Mouse (Mus musculus): ENCODE data around the gene Sync.

Gene Sync

DNA sequence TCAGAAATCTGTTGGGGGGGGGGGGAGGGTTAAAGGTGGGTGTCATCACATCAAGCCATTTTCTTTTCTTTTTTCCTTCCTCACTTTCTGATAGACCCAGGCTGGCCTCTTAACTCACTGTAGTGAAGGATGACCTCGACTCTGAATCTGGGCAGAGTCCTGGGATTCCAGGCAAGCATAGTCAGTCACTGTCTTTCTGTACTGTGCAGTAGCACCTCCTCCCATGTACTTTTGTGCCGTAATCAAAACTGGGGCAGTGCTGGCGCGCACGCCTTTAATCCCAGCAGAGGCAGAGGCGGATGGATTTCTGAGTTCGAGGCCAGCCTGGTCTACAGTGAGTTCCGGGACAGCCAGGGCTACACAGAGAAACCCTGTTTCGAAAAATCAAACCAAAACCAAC is 16.4 kb downstream of the Sync start:
- DNase-seq (ENCODE audit: low spot score): no peak

DNA sequence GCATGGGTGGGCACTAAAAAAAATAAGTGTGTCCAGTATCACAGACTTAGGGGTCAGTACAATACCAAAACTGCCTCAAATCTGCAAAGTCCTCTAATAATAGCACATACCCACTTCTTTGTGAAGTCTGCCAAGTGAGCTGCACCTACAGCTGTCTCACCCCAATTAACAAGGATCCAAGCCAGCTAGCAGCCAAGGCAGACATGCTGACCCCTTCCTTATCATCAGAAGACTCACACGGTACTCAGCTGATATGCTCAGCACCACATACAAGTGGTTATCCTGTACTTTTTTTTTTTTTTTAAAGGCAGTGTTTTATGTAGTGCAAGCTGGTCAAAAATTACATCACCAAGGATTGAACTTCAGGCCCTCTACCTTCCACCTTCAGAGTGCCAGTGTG is 16.9 kb downstream of the Sync start:
- DNase-seq (ENCODE audit: low spot score): no peak

DNA sequence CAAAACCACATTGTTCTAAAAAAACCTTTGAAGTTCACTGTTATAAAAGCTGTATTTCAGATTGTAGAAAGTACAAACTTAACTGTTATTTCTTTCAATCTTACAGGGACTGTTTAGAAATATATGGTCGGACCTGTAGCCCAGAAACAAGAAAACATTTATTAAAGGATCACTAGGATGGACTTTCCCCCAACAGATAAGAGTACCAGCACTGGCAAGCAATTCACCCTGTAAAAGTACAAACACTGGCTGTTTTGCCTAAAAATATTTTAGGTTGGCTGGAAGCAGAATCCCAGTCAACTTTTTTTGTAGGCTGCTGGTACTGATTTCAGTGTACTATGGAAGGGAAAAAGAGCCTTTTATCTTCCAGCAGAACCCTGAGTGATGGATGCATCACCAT is 20.5 kb downstream of the Sync start:
- DNase-seq (ENCODE audit: low spot score): no peak

DNA sequence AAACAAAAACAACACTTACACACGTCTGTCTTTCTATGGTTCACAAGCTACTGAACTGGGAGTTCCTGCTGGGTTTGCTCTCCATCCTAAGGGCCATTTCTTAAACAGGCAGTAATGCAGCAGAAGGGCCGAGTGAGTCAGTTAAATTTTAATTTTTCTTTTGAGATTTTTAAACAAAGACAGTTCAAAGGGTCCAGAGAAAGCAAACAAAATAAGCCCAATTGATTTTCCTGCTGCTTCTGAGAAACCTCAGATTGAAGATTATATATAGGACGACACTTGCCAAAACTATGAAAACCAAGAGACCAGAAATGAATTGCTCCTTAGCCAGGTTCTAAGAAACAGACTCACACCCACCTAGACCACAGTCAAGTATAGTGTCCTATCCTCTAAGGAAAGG is 26.5 kb downstream of the Sync start:
- no peak for DNase-seq (ENCODE audit: low spot score)

DNA sequence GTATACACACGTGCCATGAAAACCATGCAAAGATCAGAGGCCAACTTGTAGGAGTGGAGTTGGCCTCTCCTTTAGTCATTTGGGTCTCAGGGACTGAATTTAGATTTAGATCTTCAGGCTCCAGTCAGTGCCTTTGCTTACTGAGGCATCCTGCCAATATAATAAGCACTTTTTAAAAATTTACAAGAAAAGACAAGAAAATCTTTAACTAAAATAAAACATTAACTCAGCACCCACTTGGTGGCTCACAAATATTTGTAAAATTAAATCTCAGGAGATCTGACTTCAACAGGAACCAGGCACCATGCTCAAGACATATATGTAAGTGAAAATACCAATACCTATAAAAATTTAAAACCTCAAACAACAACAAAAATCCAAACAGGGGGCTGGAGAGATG is 33.5 kb downstream of the Sync start:
- DNase-seq (ENCODE audit: low spot score): no peak

DNA sequence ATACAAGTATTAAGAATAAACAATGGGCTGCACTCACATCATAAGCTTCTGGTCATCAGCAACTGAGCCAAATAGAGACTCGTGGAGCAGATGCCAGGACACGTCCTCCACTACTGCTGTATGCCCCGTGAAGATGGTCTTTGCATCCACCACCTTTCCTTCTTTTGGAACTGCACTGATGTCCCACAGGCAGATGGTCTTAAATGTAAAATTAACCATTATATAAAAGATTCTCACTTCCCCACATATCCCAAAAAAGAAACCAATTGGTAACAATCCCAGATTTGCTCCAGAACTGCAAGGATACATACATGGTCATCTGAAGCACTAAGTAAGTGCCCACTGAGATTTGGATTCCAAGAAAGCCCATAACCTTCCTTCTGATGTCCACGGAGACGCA is 34.6 kb downstream of the Sync start:
- DNase-seq (ENCODE audit: low spot score): no peak

DNA sequence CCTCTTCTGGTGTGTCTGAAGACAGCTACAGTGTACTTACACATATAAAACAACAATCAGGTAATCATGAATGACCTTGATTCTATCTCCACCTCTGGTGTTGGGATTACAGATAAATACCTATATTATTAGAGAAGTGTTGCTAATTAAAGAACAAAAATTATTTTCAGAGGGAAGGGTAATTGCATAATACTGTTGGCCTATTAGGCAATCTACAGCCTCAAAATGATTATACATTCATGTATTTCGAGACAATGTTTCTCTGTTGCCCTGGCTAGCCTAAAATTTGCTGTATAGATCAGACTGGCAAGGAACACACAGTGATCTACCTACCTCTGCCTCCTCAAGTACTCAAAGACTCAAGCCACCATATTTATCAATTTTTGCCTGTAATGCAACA is 36.1 kb downstream of the Sync start:
- no peak for DNase-seq (ENCODE audit: low spot score)

DNA sequence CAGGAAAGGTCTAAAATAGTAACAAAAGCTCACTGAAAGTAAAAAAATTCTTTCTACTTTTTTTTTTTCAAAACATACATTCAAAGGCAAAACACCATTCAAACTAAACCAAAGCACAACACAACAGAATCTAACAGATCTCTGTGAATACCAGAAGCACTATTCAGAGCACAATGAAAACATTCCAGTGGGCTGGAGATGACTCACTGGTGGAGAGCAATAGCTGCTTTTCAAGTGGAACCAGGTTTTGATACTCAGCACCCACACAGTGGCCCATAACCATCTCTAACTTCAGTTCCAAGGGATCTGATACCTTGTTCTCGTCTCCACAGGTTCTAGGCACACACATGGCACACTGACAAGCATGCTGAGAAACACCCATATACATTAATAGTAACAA is 37.3 kb downstream of the Sync start:
- no peak for DNase-seq (ENCODE audit: low spot score)

DNA sequence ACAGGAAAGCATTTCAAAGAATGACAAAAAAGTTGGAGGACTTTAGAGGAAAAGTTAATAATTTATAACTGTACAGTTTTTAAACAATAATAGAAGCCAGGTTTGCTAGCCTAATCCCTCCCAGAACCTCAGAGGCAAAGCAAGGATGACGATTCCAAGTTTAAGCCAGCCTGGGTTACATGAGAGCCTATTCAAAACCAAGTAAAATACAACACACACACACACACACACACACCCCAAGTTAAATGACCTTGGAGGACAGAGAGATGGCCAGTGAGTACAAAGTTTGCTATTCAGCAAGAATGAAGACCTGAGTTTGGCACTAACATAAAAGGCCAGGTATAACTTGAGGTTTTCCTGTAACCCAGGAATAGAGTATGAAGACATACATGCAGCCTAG is 38.8 kb downstream of the Sync start:
- no peak for DNase-seq (ENCODE audit: low spot score)

DNA sequence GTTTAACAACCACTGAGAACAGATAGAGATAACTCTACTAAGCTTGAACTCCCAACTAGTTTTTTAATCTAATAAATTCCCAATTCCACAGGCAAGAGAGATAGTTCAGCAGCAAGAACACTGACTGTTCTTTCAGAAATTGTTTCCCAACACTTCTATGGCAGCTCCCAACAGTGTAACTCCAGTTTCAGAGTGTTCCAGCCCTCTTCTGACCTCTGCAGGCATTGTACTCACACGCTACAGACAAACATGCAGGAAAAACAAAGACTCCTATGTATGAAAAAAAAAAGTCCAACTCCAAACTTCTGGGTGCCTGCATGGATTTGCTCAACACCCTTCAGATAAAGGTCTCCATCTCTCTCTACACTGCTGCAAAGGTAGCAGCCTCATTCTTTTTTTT is 45.4 kb downstream of the Sync start:
- no peak for DNase-seq (ENCODE audit: low spot score)

DNA sequence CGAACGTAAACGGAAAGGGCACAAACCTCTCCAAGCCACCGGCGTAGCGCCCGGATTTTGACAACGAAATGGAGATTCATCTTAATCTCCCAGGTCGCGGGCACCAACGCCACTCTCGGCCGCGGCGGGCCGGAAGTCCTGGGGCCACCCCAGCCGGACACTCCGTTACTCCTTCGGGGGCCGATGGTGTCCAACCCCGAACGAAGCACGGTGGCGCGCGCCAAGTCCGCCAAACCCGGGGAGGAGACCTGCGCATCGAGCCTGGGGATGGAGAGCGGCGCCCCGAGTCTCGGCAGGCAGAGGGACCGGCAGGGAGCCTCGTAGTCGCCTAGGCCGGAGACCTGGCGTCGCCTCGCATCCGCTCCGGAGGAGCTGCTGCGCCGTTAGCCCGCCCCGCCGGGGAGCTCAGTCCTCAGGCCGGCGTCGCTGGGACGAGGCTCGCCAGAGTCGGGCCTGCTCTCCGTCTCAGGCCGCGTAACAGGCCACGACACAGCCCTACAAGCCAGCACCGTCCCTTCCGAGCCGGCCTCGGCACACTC is 47.3 kb downstream of the Sync start:
- no peak for DNase-seq (ENCODE audit: low spot score)

DNA sequence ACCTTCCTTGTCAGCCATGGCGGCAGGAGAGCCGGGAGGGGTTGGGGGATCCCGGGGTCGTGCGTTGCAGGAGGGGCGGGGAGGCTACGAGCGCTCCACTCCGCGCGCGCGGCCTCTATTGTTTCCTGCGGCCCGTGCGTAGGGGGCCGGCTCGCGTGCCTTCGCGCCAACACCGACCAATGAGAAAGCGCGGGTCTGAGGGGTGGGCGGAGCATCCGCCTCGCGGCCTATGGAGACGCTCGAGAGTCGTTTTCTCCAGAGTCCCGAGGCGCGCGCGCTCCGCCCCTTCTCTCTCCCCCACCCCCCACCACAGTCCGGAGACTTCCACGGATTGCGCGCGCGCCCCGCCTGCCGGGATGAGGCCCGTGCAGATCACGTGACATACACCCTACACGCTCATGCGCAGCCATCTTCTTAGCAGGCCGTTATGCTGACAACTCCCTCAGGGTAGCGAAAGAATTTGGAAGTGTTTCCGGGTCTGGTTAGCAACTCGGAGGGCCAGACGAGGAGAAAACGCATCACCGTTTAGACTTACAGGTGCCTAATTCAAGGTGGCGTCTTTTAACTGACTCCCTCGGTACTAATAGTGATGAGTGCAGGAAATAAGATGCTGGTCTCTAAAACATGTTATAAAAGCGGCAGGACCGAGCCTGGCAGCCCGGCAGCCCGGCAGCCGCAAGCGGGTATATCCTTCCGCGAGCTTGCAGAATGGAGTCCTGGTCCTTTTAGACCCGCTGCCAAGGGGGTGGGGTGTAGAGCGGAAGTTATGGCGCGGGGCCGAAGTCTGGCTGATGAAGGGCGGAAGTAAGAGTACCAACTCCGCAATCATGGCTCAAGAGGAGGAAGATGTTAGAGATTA is 48.0 kb downstream of the Sync start, which contains the start of the genes Rbbp4 and Zbtb8os:
Gene Rbbp4 (minus strand): TSS at position 155 of the 859 bp plus-strand sequence.
Gene Zbtb8os (plus strand): TSS at position 480 of the 859 bp plus-strand sequence.
- DNase-seq (ENCODE audit: low spot score): peak; percentile 90

DNA sequence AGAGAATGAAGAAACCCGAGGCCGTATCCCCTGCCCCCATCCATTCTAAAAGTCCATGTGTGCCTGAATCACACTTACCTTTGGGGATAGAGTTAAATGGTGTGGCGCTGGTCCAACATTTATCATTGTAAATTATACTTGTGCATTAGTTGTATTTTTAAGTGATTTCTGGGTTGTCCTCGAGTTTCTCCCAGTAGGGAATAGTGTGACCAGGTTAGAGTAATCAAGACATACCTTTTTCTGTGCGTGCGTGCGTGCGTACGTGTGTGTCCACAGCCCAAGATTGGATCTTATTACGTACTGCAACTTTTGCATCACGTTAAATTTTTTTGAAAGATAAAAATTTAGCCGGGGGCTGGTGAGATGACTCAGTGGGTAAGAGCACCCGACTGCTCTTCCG is 48.9 kb downstream of the Sync start:
- no peak for DNase-seq (ENCODE audit: low spot score)

DNA sequence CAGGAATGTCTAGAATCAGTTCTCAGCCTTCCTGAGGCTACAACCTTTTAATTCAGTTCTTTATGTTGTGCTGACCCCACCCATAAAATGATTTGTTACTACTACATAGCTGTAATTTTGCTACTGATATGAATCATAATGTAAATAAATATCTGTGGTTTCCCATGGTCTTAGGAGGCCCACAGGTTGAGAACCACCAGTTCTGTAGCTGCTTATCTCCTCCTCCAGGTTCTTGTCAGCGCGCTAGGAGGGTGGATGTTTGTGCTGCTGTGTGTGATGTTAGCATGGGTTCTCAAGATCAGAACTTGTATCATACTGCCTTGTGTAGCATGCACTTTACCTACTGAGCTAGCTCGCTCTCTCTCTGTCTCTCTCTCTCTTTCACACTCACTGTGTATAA is 52.3 kb downstream of the Sync start:
- DNase-seq (ENCODE audit: low spot score): no peak

DNA sequence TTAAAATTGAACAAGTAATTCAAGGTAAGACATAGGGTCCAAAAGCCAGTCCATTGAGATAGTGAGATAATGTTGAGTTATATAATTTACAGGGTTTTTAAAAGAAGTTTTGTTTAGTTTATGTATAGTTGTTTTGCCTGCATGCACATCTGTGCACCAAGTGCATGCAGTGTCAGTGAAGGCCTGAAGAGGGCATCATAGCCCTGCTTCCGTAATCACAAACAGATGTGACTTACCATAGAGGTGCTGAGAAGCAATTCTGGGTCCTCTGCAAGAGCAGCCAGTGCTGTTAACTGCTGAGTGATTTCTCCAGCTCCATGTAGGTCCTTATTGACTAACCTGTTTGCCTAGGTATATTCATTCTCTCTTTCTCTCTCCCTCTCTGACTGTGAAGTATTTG is 54.5 kb downstream of the Sync start:
- DNase-seq (ENCODE audit: low spot score): no peak

DNA sequence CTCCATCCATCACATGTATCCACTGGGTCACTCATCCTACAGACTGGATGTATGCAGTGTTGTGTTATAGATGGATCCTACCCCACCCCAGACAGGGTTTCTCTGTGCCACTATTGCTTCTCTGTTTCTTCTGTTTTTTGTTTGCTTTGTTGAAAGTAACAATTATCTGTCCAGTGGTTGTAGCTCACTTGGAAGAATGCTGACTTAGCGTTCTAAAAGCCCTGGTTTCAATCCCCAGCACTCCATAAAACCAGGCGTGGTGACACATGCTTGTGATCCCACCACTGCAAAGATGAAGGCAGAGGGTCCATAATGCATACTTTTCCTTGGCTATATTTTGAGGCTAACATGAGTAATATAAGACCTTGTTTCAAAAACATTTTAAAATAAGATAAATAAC is 55.3 kb downstream of the Sync start:
- DNase-seq (ENCODE audit: low spot score): no peak

DNA sequence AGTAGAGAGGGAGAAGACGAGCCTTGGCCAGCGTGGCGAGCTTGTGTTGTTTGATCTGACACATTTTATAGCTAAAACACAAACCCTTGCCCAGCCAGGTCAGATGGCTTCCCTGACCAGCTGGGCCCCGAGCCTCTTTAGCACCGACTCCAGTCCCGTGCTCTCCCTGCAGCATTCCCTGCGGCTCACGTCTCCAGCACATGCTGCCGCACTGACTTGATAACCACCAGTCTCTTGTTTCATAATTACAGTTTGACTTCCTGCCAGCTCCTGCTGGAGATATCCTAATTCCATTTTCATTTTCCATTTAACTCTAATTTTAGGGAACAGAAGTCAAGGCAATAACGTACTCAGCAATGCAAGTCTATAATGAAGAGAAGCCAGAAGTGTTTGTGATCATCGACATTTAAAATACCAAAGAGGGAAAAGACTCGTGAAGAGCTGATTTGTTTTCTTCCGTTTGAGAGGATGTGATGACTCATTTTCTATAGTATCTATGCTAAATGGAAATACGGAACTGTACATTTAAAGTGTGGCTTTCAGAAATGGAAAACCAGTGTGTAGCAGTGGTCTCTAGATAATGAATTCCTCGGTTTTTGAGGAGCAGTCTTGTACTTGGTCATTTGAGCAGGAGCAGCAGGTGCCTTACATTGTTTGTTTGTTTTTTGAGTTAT is 59.2 kb downstream of the Sync start:
- DNase-seq (ENCODE audit: low spot score): no peak

DNA sequence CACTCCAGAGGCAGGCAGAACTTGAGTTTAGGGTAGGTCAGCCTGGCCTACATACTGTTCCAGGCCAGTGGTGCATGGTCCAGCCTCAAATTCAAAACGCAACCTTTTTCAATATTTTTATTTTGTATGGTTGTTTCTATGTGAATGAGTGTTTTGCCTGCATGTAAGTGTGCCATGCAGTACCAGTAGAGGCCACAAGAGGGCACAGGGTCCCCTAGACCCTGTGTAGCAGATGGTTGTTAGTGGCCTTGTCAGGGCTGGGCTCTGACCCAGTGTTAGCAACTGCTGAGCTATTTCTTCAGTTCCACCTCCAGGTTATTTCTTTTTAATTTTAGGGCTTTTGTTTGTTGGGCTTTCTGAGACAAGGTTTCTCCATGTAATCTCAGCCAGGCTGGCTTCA is 63.2 kb downstream of the Sync start:
- peak; percentile 42 for DNase-seq (ENCODE audit: low spot score)

DNA sequence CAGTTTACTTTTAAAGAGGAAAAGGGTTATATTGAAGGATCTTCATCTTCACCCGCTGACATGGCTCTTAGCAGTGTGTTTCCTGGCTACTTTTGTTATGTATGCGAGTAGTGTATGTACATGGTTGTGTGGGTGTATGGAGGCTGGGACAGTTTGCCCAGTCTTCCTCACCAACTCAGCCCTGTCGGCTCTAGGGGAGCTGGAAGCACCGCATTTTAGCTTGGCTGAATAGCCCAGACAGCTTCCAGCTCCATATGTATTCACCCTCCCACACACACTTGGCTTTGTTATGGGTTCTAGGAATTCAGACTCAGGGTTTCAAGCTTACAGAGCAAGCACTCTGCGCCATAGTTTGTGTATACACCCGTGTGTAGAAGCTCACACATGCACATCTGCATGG is 63.7 kb downstream of the Sync start:
- DNase-seq (ENCODE audit: low spot score): no peak

DNA sequence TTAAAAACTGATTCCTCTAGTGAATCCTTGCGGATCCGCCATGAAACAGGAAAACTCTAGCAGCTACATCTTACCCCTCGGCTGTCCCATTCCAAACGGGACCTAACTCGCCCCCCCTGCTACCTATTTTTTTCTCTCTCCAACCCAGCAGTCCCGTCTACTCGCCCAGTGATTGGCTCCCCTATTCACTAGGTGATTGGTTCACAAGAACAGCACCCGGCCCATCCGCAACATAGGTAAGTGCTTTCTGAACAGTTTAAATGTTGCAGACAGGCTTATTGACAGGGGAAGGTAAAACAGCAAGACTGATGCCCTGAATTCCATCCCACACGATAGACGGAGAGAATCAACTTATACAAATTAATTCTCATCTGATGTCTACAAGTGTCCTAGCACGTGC is 65.8 kb downstream of the Sync start:
- DNase-seq (ENCODE audit: low spot score): no peak

DNA sequence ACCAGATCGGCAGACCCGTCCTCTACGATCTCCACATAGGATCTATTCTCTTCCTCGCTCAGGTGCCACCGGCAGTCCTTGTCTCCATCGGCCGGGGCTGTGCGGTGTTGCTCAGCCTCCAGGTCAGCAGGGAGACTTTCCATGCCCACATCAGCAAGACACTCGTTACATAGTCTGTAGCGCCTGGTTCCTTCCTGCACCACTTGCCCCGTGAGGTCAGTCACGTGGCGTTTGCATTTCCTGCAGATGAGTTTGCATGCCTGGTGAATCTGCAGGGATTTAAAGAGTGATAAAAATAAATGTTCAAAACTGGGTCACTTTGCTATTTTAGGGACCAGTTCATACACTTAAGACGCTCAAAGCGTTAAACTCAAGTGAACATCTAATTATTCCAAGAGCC is 66.8 kb downstream of the Sync start:
- DNase-seq (ENCODE audit: low spot score): peak; percentile 32

DNA sequence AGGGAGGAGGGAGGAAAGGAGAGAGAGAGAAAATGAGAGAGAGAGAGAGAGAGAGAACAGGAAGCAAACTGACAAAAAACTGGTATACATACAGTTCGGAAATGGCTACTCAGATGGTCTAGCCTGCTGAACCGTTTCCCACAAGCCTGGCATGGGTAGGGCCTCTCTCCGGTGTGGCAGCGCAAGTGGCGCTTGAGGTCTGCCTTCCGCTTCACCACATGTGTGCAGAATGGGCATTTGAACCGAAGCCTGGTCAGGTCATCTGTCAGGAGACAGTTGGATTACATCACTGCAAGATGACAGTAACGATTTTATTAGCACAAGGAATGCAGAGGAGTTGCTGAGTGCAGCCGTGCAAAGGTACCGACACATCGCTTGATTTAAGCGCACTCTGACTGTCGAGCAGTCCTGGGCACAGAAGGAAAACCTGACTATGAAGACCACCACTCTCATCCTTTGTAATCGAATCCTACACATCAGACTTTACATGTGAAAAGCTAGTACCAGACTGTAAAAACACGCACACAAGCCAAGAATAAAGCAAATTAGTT is 70.3 kb downstream of the Sync start:
- no peak for DNase-seq (ENCODE audit: low spot score)
